Mouse (Mus musculus) midbrain, embryonic 13.5 days (tissue): Measurements from ENCODE around the gene Il21r. TPM values are rescaled to one million over a fixed set of nuclear protein-coding genes. Genes with fewer than 3 reads are reported as not detected.
A peak's percentile ranks its signal among the peaks of the same experiment; 100 is the strongest.

Experiments used
- ATAC-seq: fragments of 200-750 bp; cut with Nextera tagmentation; 2 replicates; pipeline ENCODE4 v1.8.0; 2017; ENCODE audit warnings: mild to moderate bottlenecking, moderate TSS enrichment, moderate library complexity
- H3K27ac ChIP-seq: fragments of 300-500 bp; sonication (generic); 2 replicates; pipeline ENCODE4 v1.5.1; 2015; ENCODE audit warnings: inconsistent platforms, mild to moderate bottlenecking, moderate library complexity
- H3K27me3 ChIP-seq: fragments of 300-500 bp; sonication (generic); 2 replicates; pipeline ENCODE4 v1.6.1; 2015; ENCODE audit warnings: mild to moderate bottlenecking, inconsistent platforms
- H3K36me3 ChIP-seq: fragments of 300-500 bp; sonication (generic); 2 replicates; pipeline ENCODE4 v1.6.1; 2015; ENCODE audit warnings: mild to moderate bottlenecking, inconsistent platforms
- H3K4me1 ChIP-seq: fragments of 300-500 bp; sonication (generic); replicated peaks from 2 replicates; pipeline ENCODE4 v1.6.1; 2015; ENCODE audit warnings: inconsistent platforms
- H3K4me2 ChIP-seq: fragments of 300-500 bp; sonication (generic); replicated peaks from 2 replicates; pipeline ENCODE4 v1.6.1; 2015; ENCODE audit warnings: moderate library complexity, mild to moderate bottlenecking, inconsistent platforms
- H3K4me3 ChIP-seq: fragments of 300-500 bp; sonication (generic); replicated peaks from 2 replicates; pipeline ENCODE4 v1.5.1; 2015; ENCODE audit warnings: mild to moderate bottlenecking, inconsistent platforms
- H3K9ac ChIP-seq: fragments of 300-500 bp; sonication (generic); replicated peaks from 2 replicates; pipeline ENCODE4 v1.6.1; 2015; ENCODE audit warnings: mild to moderate bottlenecking, inconsistent platforms
- H3K9me3 ChIP-seq: fragments of 300-500 bp; sonication (generic); 2 replicates; pipeline ENCODE4 v1.6.1; 2016; ENCODE audit warnings: mild to moderate bottlenecking, inconsistent platforms
- WGBS: fragments of 180-500 bp; shearing (Covaris S2); methylation state at CpG from one replicate; pipeline ENCODE4 v1.1.7; 2015; 5-methylcytosine and 5-hydroxymethylcytosine counted together
- polyA plus RNA-seq: library from polyadenylated mRNA; unstranded; fragments of >200 nt; fragmentation: Nextera tagmentation; extraction: Ambion mirVana; gene quantifications from 2 replicates; pipeline ENCODE4 v1.2.1, GENCODE M21; 2015

Gene Il21r
- polyA plus RNA-seq, 1 experiment from 2014 or later, result 0.31 TPM

DNA sequence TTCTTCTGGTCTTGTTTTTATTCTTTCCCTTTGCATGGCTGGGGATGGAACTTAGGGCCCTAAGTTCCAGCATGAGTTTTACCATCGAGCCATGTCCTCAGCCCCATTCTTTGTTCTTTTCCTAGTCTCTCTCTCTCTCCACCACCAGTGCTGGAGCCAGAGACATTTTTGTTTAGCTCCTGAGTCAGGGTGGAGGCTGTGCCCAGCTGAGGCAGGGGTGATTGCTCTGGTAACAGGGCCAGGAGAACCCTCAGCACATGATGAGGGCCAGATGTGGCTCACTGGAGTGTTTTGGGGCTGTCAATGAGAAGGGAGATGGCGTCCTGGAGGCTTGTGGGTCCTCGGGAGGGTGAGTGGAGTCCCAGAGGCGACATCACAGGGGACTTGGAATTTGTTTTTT is 40.8 kb upstream of the Il21r start:
- Histone ChIP-seq H3K27ac (no peak overlapping the region), H3K4me2 (no peak overlapping the region)
- ATAC-seq, result no peak

GRCm38 (mm10) chr7:125563093-125563492 is 40.1 kb upstream of the Il21r start:
- ATAC-seq, result no peak
- H3K4me2 ChIP-seq, result no peak overlapping the region
- H3K4me3 ChIP-seq, result no peak overlapping the region
- H3K4me1 ChIP-seq, result no peaks in the 10 kb centered on the region
- H3K9ac ChIP-seq, result no peak overlapping the region
- no peaks in the 10 kb centered on the region for H3K27me3 ChIP-seq
- H3K27ac ChIP-seq, result no peak overlapping the region
- 88% methylated on average over 3 of the region's 3 CpGs for WGBS
- H3K9me3 ChIP-seq, result no peaks in the 10 kb centered on the region
- no peaks in the 10 kb centered on the region for H3K36me3 ChIP-seq

More for the DNA sequence above, 40.8 kb upstream of the Il21r start:
- H3K36me3 ChIP-seq, result no peaks in the 10 kb centered on the region
- no peaks in the 10 kb centered on the region for H3K9me3 ChIP-seq
- WGBS, result 76% methylated on average over 4 of the region's 4 CpGs
- H3K4me1 ChIP-seq, result no peaks in the 10 kb centered on the region
- H3K4me3 ChIP-seq, result no peak overlapping the region
- no peaks in the 10 kb centered on the region for H3K27me3 ChIP-seq
- H3K9ac ChIP-seq, result no peak overlapping the region

GRCm38 (mm10) chr7:125564316-125565024 is 38.8 kb upstream of the Il21r start:
- Histone ChIP-seq H3K9ac (no peak overlapping the region), H3K4me2 (no peak overlapping the region), H3K4me3 (no peak overlapping the region), H3K27ac (no peak overlapping the region), H3K27me3 (no peaks in the 10 kb centered on the region), H3K9me3 (no peaks in the 10 kb centered on the region), H3K4me1 (no peaks in the 10 kb centered on the region), H3K36me3 (no peaks in the 10 kb centered on the region)
- 68% methylated on average over 11 of the region's 11 CpGs for WGBS
- ATAC-seq, result no peak

GRCm38 (mm10) chr7:125565516-125566285 is 37.5 kb upstream of the Il21r start:
- Histone ChIP-seq H3K27ac (no peak overlapping the region), H3K4me1 (no peaks in the 10 kb centered on the region), H3K27me3 (no peaks in the 10 kb centered on the region), H3K4me3 (no peak overlapping the region), H3K4me2 (no peak overlapping the region), H3K9ac (no peak overlapping the region), H3K36me3 (no peaks in the 10 kb centered on the region), H3K9me3 (no peaks in the 10 kb centered on the region)
- no peak for ATAC-seq
- WGBS, result 68% methylated on average over 12 of the region's 12 CpGs

- Histone ChIP-seq H3K4me2 (no peak overlapping the region), H3K36me3 (no peaks in the 10 kb centered on the region), H3K9me3 (no peaks in the 10 kb centered on the region), H3K4me1 (no peaks in the 10 kb centered on the region), H3K27ac (no peak overlapping the region), H3K4me3 (no peak overlapping the region), H3K27me3 (no peaks in the 10 kb centered on the region), H3K9ac (no peak overlapping the region)
- WGBS, result 84% methylated on average over 2 of the region's 2 CpGs
- ATAC-seq, result no peak
Observed at GRCm38 (mm10) chr7:125566420-125566819, 36.8 kb upstream of the Il21r start.

- Histone ChIP-seq H3K27me3 (no peaks in the 10 kb centered on the region), H3K36me3 (no peaks in the 10 kb centered on the region), H3K9me3 (no peaks in the 10 kb centered on the region), H3K4me3 (no peak overlapping the region), H3K4me2 (no peak overlapping the region), H3K9ac (no peak overlapping the region), H3K27ac (no peak overlapping the region), H3K4me1 (peaks cover 11% of the 10 kb centered on the region; the same call in 1 of the 2 replicates)
- WGBS, result 85% methylated on average over 8 of the region's 8 CpGs
- ATAC-seq, result no peak
Observed at GRCm38 (mm10) chr7:125568888-125569287, 34.3 kb upstream of the Il21r start.

DNA sequence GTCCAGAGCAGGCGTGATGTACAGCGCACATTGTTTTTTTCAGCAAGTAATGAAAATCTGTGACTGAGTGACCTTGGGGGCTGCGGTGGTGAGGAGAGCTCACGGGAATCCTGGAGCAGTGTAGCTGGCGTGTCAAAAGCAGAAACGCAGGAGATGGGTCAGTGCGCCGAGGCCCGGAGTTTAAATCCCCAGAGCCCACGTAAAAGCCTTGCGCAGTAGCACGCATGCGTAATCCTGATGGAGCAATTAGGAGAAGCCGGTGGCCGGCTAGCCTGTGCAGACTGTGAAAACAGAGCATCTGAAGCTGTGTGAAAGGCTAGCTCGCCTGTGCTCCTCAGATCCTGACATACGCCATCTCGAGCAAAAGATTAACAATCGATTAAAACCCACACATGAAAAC is 31.3 kb upstream of the Il21r start:
- Histone ChIP-seq H3K27me3 (no peaks in the 10 kb centered on the region), H3K9ac (0 out of 2 replicates have a peak overlapping the region, but pooled peaks have one; percentile 45), H3K4me1 (peaks cover 14% of the 10 kb centered on the region; the same call in 1 of the 2 replicates), H3K4me3 (no peak overlapping the region), H3K36me3 (no peaks in the 10 kb centered on the region), H3K4me2 (peak overlapping the region; percentile 2), H3K27ac (peak overlapping the region; percentile 63), H3K9me3 (no peaks in the 10 kb centered on the region)
- 70% methylated on average over 19 of the region's 19 CpGs for WGBS
- peak; percentile 29; the same call in 1 of the 2 replicates for ATAC-seq

DNA sequence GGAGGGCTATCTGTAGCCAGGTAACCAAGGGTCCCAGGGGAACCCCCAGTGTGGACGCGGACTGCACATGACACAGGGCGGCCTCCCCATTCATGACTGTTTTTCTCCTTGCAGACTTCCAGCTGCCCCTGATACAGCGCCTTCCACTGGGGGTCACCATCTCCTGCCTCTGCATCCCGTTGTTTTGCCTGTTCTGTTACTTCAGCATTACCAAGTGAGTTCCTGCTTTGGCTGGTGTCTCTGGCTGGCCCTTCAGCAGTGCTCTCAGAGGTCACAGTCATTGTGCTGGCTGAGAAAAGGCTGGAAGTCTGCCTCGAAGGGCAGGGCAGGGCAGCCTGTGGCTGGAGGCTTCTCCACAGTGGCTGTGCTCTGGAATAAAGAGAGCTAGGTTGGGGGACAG is 30.5 kb upstream of the Il21r start:
- no peak overlapping the region for H3K9ac ChIP-seq
- ATAC-seq, result no peak
- H3K4me2 ChIP-seq, result no peak overlapping the region
- no peaks in the 10 kb centered on the region for H3K9me3 ChIP-seq
- H3K27me3 ChIP-seq, result no peaks in the 10 kb centered on the region
- peak overlapping the region; percentile 63; the same call in 1 of the 2 replicates for H3K27ac ChIP-seq
- no peaks in the 10 kb centered on the region for H3K36me3 ChIP-seq
- peaks cover 18% of the 10 kb centered on the region; the same call in 1 of the 2 replicates for H3K4me1 ChIP-seq
- WGBS, result 81% methylated on average over 6 of the region's 6 CpGs
- no peak overlapping the region for H3K4me3 ChIP-seq

- ATAC-seq, result no peak
- Histone ChIP-seq H3K9ac (no peak overlapping the region), H3K4me2 (no peak overlapping the region), H3K27me3 (no peaks in the 10 kb centered on the region), H3K9me3 (no peaks in the 10 kb centered on the region), H3K4me3 (no peak overlapping the region), H3K36me3 (no peaks in the 10 kb centered on the region), H3K27ac (no peak overlapping the region), H3K4me1 (peaks cover 18% of the 10 kb centered on the region; the same call in 1 of the 2 replicates)
- WGBS, result 91% methylated on average over 2 of the region's 2 CpGs
Observed at GRCm38 (mm10) chr7:125573849-125574248, 29.4 kb upstream of the Il21r start.

GRCm38 (mm10) chr7:125574832-125575231 is 28.4 kb upstream of the Il21r start:
- H3K4me1 ChIP-seq, result peaks cover 18% of the 10 kb centered on the region; the same call in 1 of the 2 replicates
- no peaks in the 10 kb centered on the region for H3K36me3 ChIP-seq
- WGBS, result 90% methylated on average over 3 of the region's 3 CpGs
- no peak overlapping the region for H3K4me2 ChIP-seq
- no peaks in the 10 kb centered on the region for H3K27me3 ChIP-seq
- ATAC-seq, result no peak
- H3K27ac ChIP-seq, result no peak overlapping the region
- H3K9me3 ChIP-seq, result no peaks in the 10 kb centered on the region
- H3K9ac ChIP-seq, result no peak overlapping the region
- H3K4me3 ChIP-seq, result no peak overlapping the region

GRCm38 (mm10) chr7:125575738-125576540 is 27.3 kb upstream of the Il21r start:
- Histone ChIP-seq H3K9ac (no peak overlapping the region), H3K4me1 (peaks cover 24% of the 10 kb centered on the region), H3K27me3 (no peaks in the 10 kb centered on the region), H3K27ac (no peak overlapping the region), H3K4me2 (no peak overlapping the region), H3K36me3 (no peaks in the 10 kb centered on the region), H3K4me3 (no peak overlapping the region), H3K9me3 (no peaks in the 10 kb centered on the region)
- ATAC-seq, result no peak
- whole genome bisulfite sequencing, result 88% methylated on average over 16 of the region's 16 CpGs

DNA sequence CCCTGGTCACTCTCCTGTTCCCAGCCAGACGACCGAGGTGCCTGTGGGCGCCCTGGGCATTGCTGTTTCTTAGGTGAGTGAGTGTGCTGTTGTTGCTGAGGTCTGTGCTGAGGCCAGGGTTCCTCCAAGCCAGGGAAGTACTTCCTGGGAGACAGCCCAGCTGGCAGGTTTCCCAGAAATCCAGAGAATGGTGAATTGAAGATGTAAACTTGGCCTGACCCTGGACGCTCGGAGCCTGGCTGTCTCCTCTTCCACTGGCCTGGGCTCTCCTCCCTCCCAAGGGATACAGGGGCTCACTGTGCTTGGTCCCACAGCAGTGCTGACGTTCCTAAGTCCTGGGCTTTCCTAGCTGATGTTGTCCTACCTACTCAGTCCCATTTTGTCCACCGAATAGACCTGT is 26.2 kb upstream of the Il21r start:
- H3K9ac ChIP-seq, result no peak overlapping the region
- no peak overlapping the region for H3K4me2 ChIP-seq
- H3K9me3 ChIP-seq, result no peaks in the 10 kb centered on the region
- H3K4me3 ChIP-seq, result no peak overlapping the region
- ATAC-seq, result no peak
- peaks cover 24% of the 10 kb centered on the region for H3K4me1 ChIP-seq
- H3K36me3 ChIP-seq, result no peaks in the 10 kb centered on the region
- H3K27ac ChIP-seq, result no peak overlapping the region
- no peaks in the 10 kb centered on the region for H3K27me3 ChIP-seq
- WGBS, result 76% methylated on average over 7 of the region's 7 CpGs
